Mouse (Mus musculus): ENCODE measurements around the gene Unc13c. TPM values are rescaled to one million over a fixed set of nuclear protein-coding genes. Genes with fewer than 3 reads are reported as not detected.

Unc13c gene
- polyA plus RNA-seq, 1 experiment, result 41.2 TPM

DNA sequence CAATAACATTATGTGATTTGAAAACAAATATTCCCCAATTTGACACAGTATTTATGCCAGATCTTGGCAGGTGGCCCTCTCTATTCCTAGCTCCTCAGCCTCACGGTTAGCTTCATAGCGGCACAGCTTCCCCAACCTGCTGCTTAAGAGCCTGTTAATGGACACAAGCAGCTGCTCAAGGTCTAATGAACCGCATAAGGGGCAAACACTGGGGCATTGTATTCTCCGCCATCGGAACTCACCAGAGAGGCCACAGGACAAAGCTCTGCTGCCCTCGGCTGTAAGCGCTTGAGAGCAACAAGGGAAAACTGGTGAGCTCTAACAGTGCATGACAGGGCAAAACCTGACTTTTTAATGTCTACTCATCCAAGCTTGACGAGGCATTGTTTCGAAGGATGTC, 2.0 kb upstream of the Unc13c start:
- H3K27ac ChIP-seq (ENCODE audit: insufficient read depth, low read length), result no peak overlapping the region
- no peak for TF ChIP-seq POLR2A (IDR thresholded peaks at IDR 0.05; ENCODE audit: borderline replicate concordance, insufficient read depth, low read length)
- peak; percentile 62 for TF ChIP-seq CTCF (IDR thresholded peaks at IDR 0.05; ENCODE audit: borderline replicate concordance, insufficient read depth, low read depth, low read length)
- WGBS, result 16% methylated on average over 9 of the region's 9 CpGs
- DNase-seq, result peak; percentile 53 to 59
- H3K4me1 ChIP-seq (ENCODE audit: control insufficient read depth, insufficient read depth, low read length), result peaks cover 5% of the 10 kb centered on the region
- H3K4me3 ChIP-seq (replicated peaks; ENCODE audit: insufficient read depth, low read depth, low read length), result no peak overlapping the region
- H3K27me3 ChIP-seq (ENCODE audit: control insufficient read depth, insufficient read depth, low read length), result no peaks in the 10 kb centered on the region

- peak; percentile 61 to 69 for DNase-seq
- WGBS, result 6% methylated on average over 9 of the region's 9 CpGs
- peak overlapping the region; percentile 64 for H3K4me3 ChIP-seq (replicated peaks; ENCODE audit: insufficient read depth, low read depth, low read length)
- peaks cover 6% of the 10 kb centered on the region; the same call in 1 of the 2 replicates for H3K4me1 ChIP-seq (ENCODE audit: control insufficient read depth, insufficient read depth, low read length)
- no peaks in the 10 kb centered on the region for H3K27me3 ChIP-seq (ENCODE audit: control insufficient read depth, insufficient read depth, low read length)
- H3K27ac ChIP-seq (ENCODE audit: insufficient read depth, low read length), result peak overlapping the region; percentile 71
- TF ChIP-seq CTCF (IDR thresholded peaks at IDR 0.05; ENCODE audit: borderline replicate concordance, insufficient read depth, low read depth, low read length) (no peak), POLR2A (IDR thresholded peaks at IDR 0.05; ENCODE audit: borderline replicate concordance, insufficient read depth, low read length) (no peak)
Measured at GRCm38 (mm10) chr9:73965322-73965915, 3.3 kb downstream of the Unc13c start.

DNA sequence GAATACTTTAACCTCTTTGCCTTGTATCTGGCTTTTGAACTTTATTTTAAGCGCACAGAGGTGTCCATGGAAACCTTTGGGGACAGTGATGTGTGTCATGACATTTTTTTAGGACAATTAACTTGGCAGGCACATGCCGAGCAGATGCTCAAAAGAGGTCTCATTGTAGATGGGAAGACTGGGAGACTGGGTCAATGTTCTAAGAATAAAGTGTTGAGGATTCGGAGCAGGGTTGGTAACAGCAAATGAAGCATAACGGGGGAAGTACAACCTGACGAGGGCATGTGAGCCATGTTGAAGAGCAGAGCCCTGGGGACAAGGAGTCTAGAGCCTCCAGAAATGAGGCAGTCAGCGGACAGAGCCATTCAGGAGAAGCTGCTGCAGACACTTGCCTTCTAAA, 6.3 kb downstream of the Unc13c start:
- H3K4me1 ChIP-seq (ENCODE audit: control insufficient read depth, insufficient read depth, low read length), result peaks cover 6% of the 10 kb centered on the region; the same call in 1 of the 2 replicates
- DNase-seq, result peak; percentile 59 to 63
- H3K27ac ChIP-seq (ENCODE audit: insufficient read depth, low read length), result peak overlapping the region; percentile 77
- TF ChIP-seq POLR2A (IDR thresholded peaks at IDR 0.05; ENCODE audit: borderline replicate concordance, insufficient read depth, low read length), result no peak
- no peak for TF ChIP-seq CTCF (IDR thresholded peaks at IDR 0.05; ENCODE audit: borderline replicate concordance, insufficient read depth, low read depth, low read length)
- 17% methylated on average over 6 of the region's 6 CpGs for WGBS
- no peaks in the 10 kb centered on the region for H3K27me3 ChIP-seq (ENCODE audit: control insufficient read depth, insufficient read depth, low read length)
- peak overlapping the region; percentile 1 for H3K4me3 ChIP-seq (replicated peaks; ENCODE audit: insufficient read depth, low read depth, low read length)

DNA sequence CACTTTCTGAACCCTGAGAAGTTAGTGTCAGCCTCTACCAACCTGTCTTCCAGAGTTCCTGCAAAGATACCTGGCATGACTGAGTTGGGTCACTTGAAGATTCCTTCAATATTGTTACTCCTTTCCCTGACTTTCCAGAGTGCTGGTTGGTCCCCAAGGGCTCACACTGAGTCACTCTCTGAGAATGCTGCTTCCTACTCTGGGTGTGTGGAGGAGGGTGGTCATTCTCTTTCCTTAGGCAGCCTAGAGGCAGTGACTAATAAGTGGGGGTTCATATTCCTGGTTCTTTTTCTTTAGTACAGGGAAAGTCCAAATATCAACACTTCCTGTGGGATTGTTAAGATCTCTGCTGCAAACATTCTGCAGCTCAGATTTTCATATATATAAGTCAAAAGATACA, 16.4 kb downstream of the Unc13c start:
- DNase-seq, result no peak
- H3K4me3 ChIP-seq (replicated peaks; ENCODE audit: insufficient read depth, low read depth, low read length), result no peak overlapping the region
- H3K27me3 ChIP-seq (ENCODE audit: control insufficient read depth, insufficient read depth, low read length), result no peaks in the 10 kb centered on the region
- peaks cover 9% of the 10 kb centered on the region; the same call in 1 of the 2 replicates for H3K4me1 ChIP-seq (ENCODE audit: control insufficient read depth, insufficient read depth, low read length)
- no peak overlapping the region for H3K27ac ChIP-seq (ENCODE audit: insufficient read depth, low read length)
- TF ChIP-seq POLR2A (IDR thresholded peaks at IDR 0.05; ENCODE audit: borderline replicate concordance, insufficient read depth, low read length), result no peak
- TF ChIP-seq CTCF (IDR thresholded peaks at IDR 0.05; ENCODE audit: borderline replicate concordance, insufficient read depth, low read depth, low read length), result no peak

DNA sequence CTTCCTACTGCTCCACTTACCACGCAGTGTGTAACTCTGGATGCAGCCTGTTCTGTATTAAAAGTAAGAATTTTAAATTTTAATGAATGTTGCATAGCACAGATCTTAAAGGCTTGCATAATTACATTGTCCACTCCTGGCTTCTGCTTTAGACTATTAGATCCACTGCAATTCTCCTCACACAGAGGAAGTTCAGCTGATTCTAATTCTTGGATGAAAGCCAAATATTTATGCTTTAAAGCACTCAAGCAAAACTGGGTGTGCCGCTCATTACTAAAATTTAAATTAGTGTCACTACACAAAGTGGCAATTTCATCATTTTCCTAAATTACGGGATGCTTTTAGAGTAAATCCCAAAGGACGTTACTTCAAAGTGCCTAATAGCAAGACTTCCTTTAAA, 17.2 kb downstream of the Unc13c start:
- peaks cover 9% of the 10 kb centered on the region; the same call in 1 of the 2 replicates for H3K4me1 ChIP-seq (ENCODE audit: control insufficient read depth, insufficient read depth, low read length)
- no peak overlapping the region for H3K4me3 ChIP-seq (replicated peaks; ENCODE audit: insufficient read depth, low read depth, low read length)
- no peak overlapping the region for H3K27ac ChIP-seq (ENCODE audit: insufficient read depth, low read length)
- no peaks in the 10 kb centered on the region for H3K27me3 ChIP-seq (ENCODE audit: control insufficient read depth, insufficient read depth, low read length)
- no peak for DNase-seq
- TF ChIP-seq CTCF (IDR thresholded peaks at IDR 0.05; ENCODE audit: borderline replicate concordance, insufficient read depth, low read depth, low read length) (no peak), POLR2A (IDR thresholded peaks at IDR 0.05; ENCODE audit: borderline replicate concordance, insufficient read depth, low read length) (no peak)
- 30% methylated on average over 4 of the region's 4 CpGs for WGBS

DNA sequence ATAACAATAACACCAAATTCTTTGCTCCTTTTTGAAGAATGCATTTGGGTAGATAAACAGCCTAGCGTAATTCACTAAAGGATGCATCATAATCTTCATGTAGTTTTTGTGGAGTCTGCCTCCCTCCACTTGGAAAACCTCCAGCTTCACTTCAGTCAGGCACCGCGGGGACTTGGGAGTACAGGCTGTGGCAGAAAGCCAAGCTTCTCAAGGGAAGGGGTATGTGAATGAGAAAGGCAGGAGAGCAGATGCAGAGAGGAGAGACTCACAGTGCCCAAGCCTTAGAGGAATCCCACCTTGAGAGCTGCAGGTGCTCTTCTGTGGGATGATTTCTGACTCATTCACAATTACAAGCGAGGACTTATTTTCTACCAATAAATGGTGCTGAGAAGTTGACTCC, 33.9 kb downstream of the Unc13c start:
- Histone ChIP-seq H3K4me1 (ENCODE audit: control insufficient read depth, insufficient read depth, low read length) (peaks cover 15% of the 10 kb centered on the region; the same call in 1 of the 2 replicates), H3K4me3 (replicated peaks; ENCODE audit: insufficient read depth, low read depth, low read length) (no peak overlapping the region), H3K27me3 (ENCODE audit: control insufficient read depth, insufficient read depth, low read length) (no peaks in the 10 kb centered on the region), H3K27ac (ENCODE audit: insufficient read depth, low read length) (no peak overlapping the region)
- 7% methylated on average over 4 of the region's 4 CpGs for WGBS
- no peak for TF ChIP-seq POLR2A (IDR thresholded peaks at IDR 0.05; ENCODE audit: borderline replicate concordance, insufficient read depth, low read length)
- TF ChIP-seq CTCF (IDR thresholded peaks at IDR 0.05; ENCODE audit: borderline replicate concordance, insufficient read depth, low read depth, low read length), result no peak
- DNase-seq, result peak; percentile 65 to 83

DNA sequence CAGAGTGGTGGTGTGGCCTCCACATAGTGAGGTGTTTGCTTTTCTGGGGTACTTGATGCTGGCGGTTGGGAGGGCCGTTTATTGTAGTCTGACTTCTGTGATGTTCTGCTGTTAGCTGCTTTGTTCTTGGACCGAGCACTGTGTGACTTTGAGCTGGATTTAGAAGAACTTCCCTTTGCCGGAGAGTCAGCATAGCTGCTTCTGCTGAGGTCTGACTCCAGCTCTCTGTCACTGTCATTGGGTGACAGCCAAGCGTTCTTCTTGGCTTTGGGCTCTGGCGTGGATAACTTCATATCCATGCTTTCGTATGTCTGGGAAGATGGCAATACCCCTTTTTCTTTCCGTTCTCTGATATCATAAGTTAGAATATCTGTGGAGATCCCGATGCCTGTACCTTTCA, 36.8 kb downstream of the Unc13c start:
- peak; percentile 63 to 77 for DNase-seq
- WGBS, result 28% methylated on average over 9 of the region's 9 CpGs
- Histone ChIP-seq H3K4me1 (ENCODE audit: control insufficient read depth, insufficient read depth, low read length) (peaks cover 21% of the 10 kb centered on the region; the same call in 1 of the 2 replicates), H3K4me3 (replicated peaks; ENCODE audit: insufficient read depth, low read depth, low read length) (no peak overlapping the region), H3K27ac (ENCODE audit: insufficient read depth, low read length) (no peak overlapping the region), H3K27me3 (ENCODE audit: control insufficient read depth, insufficient read depth, low read length) (no peaks in the 10 kb centered on the region)
- no peak for TF ChIP-seq POLR2A (IDR thresholded peaks at IDR 0.05; ENCODE audit: borderline replicate concordance, insufficient read depth, low read length)
- TF ChIP-seq CTCF (IDR thresholded peaks at IDR 0.05; ENCODE audit: borderline replicate concordance, insufficient read depth, low read depth, low read length), result no peak

DNA sequence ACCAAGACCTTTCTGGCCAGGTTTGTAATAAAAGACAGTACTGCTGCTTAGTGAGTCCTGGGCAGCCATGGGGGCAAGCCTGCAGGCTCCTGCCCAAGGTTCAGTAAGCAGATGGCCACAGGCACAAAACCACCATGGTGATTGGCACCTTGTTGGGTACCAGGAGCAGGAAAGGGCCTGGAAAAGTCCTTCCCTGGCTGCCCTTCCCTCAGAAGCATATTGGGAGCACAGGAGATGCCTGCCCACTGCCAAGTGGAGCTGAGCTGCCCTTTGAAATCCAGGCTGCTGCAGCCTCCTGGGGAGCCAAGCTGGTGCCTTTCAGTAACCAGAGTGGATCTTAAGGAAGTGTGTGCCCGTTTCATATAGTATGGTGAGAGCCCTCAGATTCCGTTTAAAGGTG, 41.5 kb downstream of the Unc13c start:
- peaks cover 39% of the 10 kb centered on the region for H3K4me1 ChIP-seq (ENCODE audit: control insufficient read depth, insufficient read depth, low read length)
- peak; percentile 94 to 99 for DNase-seq
- no peak for TF ChIP-seq CTCF (IDR thresholded peaks at IDR 0.05; ENCODE audit: borderline replicate concordance, insufficient read depth, low read depth, low read length)
- H3K27ac ChIP-seq (ENCODE audit: insufficient read depth, low read length), result peak overlapping the region; percentile 83; the same call in 1 of the 2 replicates
- WGBS, result 8% methylated on average over 2 of the region's 2 CpGs
- H3K27me3 ChIP-seq (ENCODE audit: control insufficient read depth, insufficient read depth, low read length), result no peaks in the 10 kb centered on the region
- H3K4me3 ChIP-seq (replicated peaks; ENCODE audit: insufficient read depth, low read depth, low read length), result no peak overlapping the region
